Mouse (Mus musculus) heart, postnatal 36 days (tissue): ENCODE results near the gene Scn11a. TPM values are rescaled to one million over a fixed set of nuclear protein-coding genes. Genes with fewer than 3 reads are reported as not detected.

Experiments
- total RNA-seq, 2 experiments: library from RNA; stranded (reverse); gene quantifications; 2 replicates each; pipeline ENCODE4 v1.2.3; 2021

The Scn11a gene
- total RNA-seq, 2 experiments from 2014 or later, result 0.05 TPM; not detected in 1

Other genes starting within 250 kb of the Scn11a start
- gene Scn5a, start 246.4 kb downstream of the Scn11a start, total RNA-seq, result 100 to 1,000 TPM; 127 to 161 TPM
- under 1 TPM; 0.22 to 0.33 TPM for gene Scn10a, start 106.1 kb downstream of the Scn11a start, total RNA-seq
- 10 to 100 TPM; 27.6 to 29.2 TPM for gene Wdr48, start 69.4 kb upstream of the Scn11a start, total RNA-seq
- 10 to 100 TPM; 30.2 to 30.6 TPM for gene Gorasp1, start 112.1 kb upstream of the Scn11a start, total RNA-seq
- gene Ttc21a, start 112.2 kb upstream of the Scn11a start, total RNA-seq, result not detected
- 10 to 100 TPM; 11.1 to 29.3 TPM for gene Csrnp1, start 159.2 kb upstream of the Scn11a start, total RNA-seq
- 100 to 1,000 TPM; 122 to 127 TPM for gene Xirp1, start 198.1 kb upstream of the Scn11a start, total RNA-seq
- gene Cx3cr1, start 244.4 kb upstream of the Scn11a start, total RNA-seq, result 1 to 10 TPM; 3.1 to 5.4 TPM